Mouse (Mus musculus): Measurements from ENCODE around the gene Taf3. TPM values are rescaled to one million over a fixed set of nuclear protein-coding genes. Genes with fewer than 3 reads are reported as not detected.

Gene Taf3
- total and polyA plus RNA-seq, 3 experiments: 8.3 to 20.9 TPM; not detected in 1

- H3K27me3 ChIP-seq (ENCODE audit: control insufficient read depth in 1 of 2, insufficient read depth in 2 of 2, low read length in 2 of 2): no peaks in the 10 kb centered on the region
- H3K4me1 ChIP-seq (ENCODE audit: control insufficient read depth in 1 of 2, insufficient read depth in 2 of 2, low read length in 2 of 2): peaks cover 0 to 1% of the 10 kb centered on the region in 2 experiments; a peak in 1 of 4 replicates
- H3K79me2 ChIP-seq (ENCODE audit: control insufficient read depth, insufficient read depth, low read length, poor library complexity): peaks cover 10% of the 10 kb centered on the region
- TF ChIP-seq RAD21 (IDR thresholded peaks at IDR 0.05; ENCODE audit: low read depth, low read length) (no peak), SIN3A (IDR thresholded peaks at IDR 0.05; ENCODE audit: low read length) (no peak), TBP (IDR thresholded peaks at IDR 0.05; ENCODE audit: low read depth, low read length) (no peak), JUND (IDR thresholded peaks at IDR 0.05; ENCODE audit: low read depth, low read length) (no peak), POLR2AphosphoS2 (IDR thresholded peaks at IDR 0.05; ENCODE audit: low read length) (no peak), ELF1 (IDR thresholded peaks at IDR 0.05; ENCODE audit: low read depth, low read length) (no peak), EP300 (IDR thresholded peaks at IDR 0.05; ENCODE audit: low read depth in 1 of 2, low read length in 2 of 2) (no peak), NRF1 (IDR thresholded peaks at IDR 0.05; ENCODE audit: insufficient read depth, low read depth, low read length, poor library complexity, severe bottlenecking) (no peak)
- DNase-seq (ENCODE audit: low read depth, low spot score): no peak
- peaks cover 0 to 1% of the 10 kb centered on the region in 2 experiments; a peak in 1 of 4 replicates for H3K36me3 ChIP-seq (ENCODE audit: control insufficient read depth in 1 of 2, insufficient read depth in 2 of 2, low read length in 2 of 2)
- no peak overlapping the region for H3K27ac ChIP-seq (ENCODE audit: control insufficient read depth, low read depth, low read length)
- no peak overlapping the region for H3K9ac ChIP-seq (ENCODE audit: control insufficient read depth, low read depth, low read length, poor library complexity, severe bottlenecking)
- no peaks in the 10 kb centered on the region for H3K9me3 ChIP-seq (replicated peaks; ENCODE audit: insufficient read depth, low read length)
- no peak overlapping the region for H3K4me3 ChIP-seq (ENCODE audit: control insufficient read depth in 1 of 2, insufficient read depth in 1 of 2, low read depth in 2 of 2, low read length in 2 of 2)
Measured at GRCm38 (mm10) chr2:10021296-10021695, 27.1 kb downstream of the Taf3 start.

GRCm38 (mm10) chr2:10014951-10015635 is 33.3 kb downstream of the Taf3 start:
- H3K9ac ChIP-seq (ENCODE audit: control insufficient read depth, low read depth, low read length, poor library complexity, severe bottlenecking): no peak overlapping the region
- no peak overlapping the region for H3K4me3 ChIP-seq (ENCODE audit: control insufficient read depth in 1 of 2, insufficient read depth in 1 of 2, low read depth in 2 of 2, low read length in 2 of 2)
- H3K27me3 ChIP-seq (ENCODE audit: control insufficient read depth in 1 of 2, insufficient read depth in 2 of 2, low read length in 2 of 2): no peaks in the 10 kb centered on the region
- H3K9me3 ChIP-seq (replicated peaks; ENCODE audit: insufficient read depth, low read length): no peaks in the 10 kb centered on the region
- peaks cover 0 to 7% of the 10 kb centered on the region in 2 experiments; a peak in 2 of 4 replicates for H3K4me1 ChIP-seq (ENCODE audit: control insufficient read depth in 1 of 2, insufficient read depth in 2 of 2, low read length in 2 of 2)
- no peak overlapping the region for H3K27ac ChIP-seq (ENCODE audit: control insufficient read depth, low read depth, low read length)
- peaks cover 0 to 7% of the 10 kb centered on the region in 2 experiments; a peak in 2 of 4 replicates for H3K36me3 ChIP-seq (ENCODE audit: control insufficient read depth in 1 of 2, insufficient read depth in 2 of 2, low read length in 2 of 2)
- peaks cover 19% of the 10 kb centered on the region for H3K79me2 ChIP-seq (ENCODE audit: control insufficient read depth, insufficient read depth, low read length, poor library complexity)
- TF ChIP-seq HCFC1 (IDR thresholded peaks at IDR 0.05; ENCODE audit: low read depth, low read length): no peak
- no peak for TF ChIP-seq MEF2A (IDR thresholded peaks at IDR 0.05; ENCODE audit: extremely low read depth, insufficient replicate concordance, low read depth, low read length, poor library complexity, severe bottlenecking)
- no peak for TF ChIP-seq TAL1 (IDR thresholded peaks at IDR 0.05; ENCODE audit: low read length)
- TF ChIP-seq USF2 (IDR thresholded peaks at IDR 0.05; ENCODE audit: borderline replicate concordance in 1 of 2, insufficient read depth in 1 of 2, low read depth in 1 of 2, low read length in 2 of 2): no peak
- no peak for TF ChIP-seq GABPA (IDR thresholded peaks at IDR 0.05; ENCODE audit: low read depth, low read length)
- no peak for TF ChIP-seq TBP (IDR thresholded peaks at IDR 0.05; ENCODE audit: low read depth, low read length)
- no peak for TF ChIP-seq E2F4 (IDR thresholded peaks at IDR 0.05; ENCODE audit: borderline replicate concordance, low read depth, low read length)
- TF ChIP-seq ETS1 (IDR thresholded peaks at IDR 0.05; ENCODE audit: low read depth, low read length): no peak
- no peak for DNase-seq (ENCODE audit: low read depth, low spot score)

Data from MEL (cell line).